Mouse (Mus musculus) liver, adult 2 months (tissue): ENCODE results near the gene Gm21885.

Experiments
- CTCF ChIP-seq: fragments of 200-500 bp; IDR thresholded peaks from 2 replicates; pipeline ENCODE4 v1.5.1; 2011; ENCODE audit warnings: low read depth, low read length, control low read depth
- POLR2A ChIP-seq: fragments of 200-500 bp; IDR thresholded peaks from 2 replicates; pipeline ENCODE4 v1.6.1; 2011; ENCODE audit warnings: low read length, control low read depth; ENCODE audit not compliant: insufficient read depth; ENCODE audit errors: extremely low read depth

DNA sequence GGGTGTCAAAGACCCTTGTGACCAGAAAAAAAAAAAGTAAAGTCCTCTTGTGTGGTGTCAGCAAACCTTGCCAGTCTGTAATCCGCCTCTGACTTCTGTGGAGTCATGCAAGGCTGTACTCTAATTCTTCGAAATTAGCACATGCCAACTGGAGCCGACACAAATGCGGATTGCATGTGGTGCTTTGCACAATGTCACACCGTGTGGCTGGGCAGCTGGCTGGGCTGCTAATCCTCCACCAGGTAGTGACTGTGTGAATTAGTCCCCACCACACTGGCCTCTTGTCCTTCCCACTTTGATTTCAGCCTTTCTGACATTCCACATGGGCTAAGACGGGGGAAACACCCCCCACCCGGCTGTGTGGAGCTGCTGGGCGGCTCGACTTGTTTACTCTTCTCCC lies 42.0 kb upstream of the Gm21885 start:
- TF ChIP-seq POLR2A (no peak), CTCF (no peak)
